Mouse (Mus musculus) G1E (cell line): ENCODE results near the gene Cuedc1. TPM values are rescaled to one million over a fixed set of nuclear protein-coding genes. Genes with fewer than 3 reads are reported as not detected.

ENCODE experiments used
- ATAC-seq: 2 replicates; pipeline ENCODE4 v1.8.0; 2016; ENCODE audit warnings: mild to moderate bottlenecking; ENCODE audit not compliant: insufficient number of reproducible peaks, poor library complexity, low FRiP score, severe bottlenecking; ENCODE audit errors: extremely low read depth
- DNase-seq: peaks from one replicate; pipeline ENCODE4 v3.0.0; 2012; ENCODE audit warnings: low spot score
- H3K27me3 ChIP-seq: 2 replicates; pipeline ENCODE4 v1.6.1; 2012; ENCODE audit warnings: mild to moderate bottlenecking, low read length, inconsistent platforms; ENCODE audit not compliant: insufficient read depth
- H3K36me3 ChIP-seq: replicated peaks from 2 replicates; pipeline ENCODE3; 2012; ENCODE audit warnings: mild to moderate bottlenecking, inconsistent platforms
- H3K4me1 ChIP-seq: 2 replicates; pipeline ENCODE4 v1.6.1; 2012; ENCODE audit warnings: low read depth, low read length, inconsistent platforms, mixed read lengths; ENCODE audit not compliant: insufficient read depth
- H3K4me3 ChIP-seq: 2 replicates; pipeline ENCODE4 v1.5.1; 2012; ENCODE audit warnings: low read depth, mild to moderate bottlenecking, inconsistent platforms, low read length, moderate library complexity, mixed read lengths
- H3K9me3 ChIP-seq: replicated peaks from 2 replicates; pipeline ENCODE4 v1.6.1; 2012; ENCODE audit warnings: inconsistent platforms
- CTCF ChIP-seq: IDR thresholded peaks from 2 replicates; pipeline ENCODE4 v1.5.1; 2012; ENCODE audit warnings: low read depth, low read length, inconsistent platforms, mixed read lengths
- GATA1 ChIP-seq: IDR thresholded peaks from 2 replicates; pipeline ENCODE4 v1.6.1; 2012; ENCODE audit warnings: borderline replicate concordance, low read length, inconsistent platforms, mixed read lengths
- GATA2 ChIP-seq: IDR thresholded peaks from 2 replicates; pipeline ENCODE4 v1.6.1; 2012; ENCODE audit warnings: low read depth, low read length, inconsistent platforms, borderline replicate concordance
- POLR2AphosphoS5 ChIP-seq: IDR thresholded peaks from 2 replicates; pipeline ENCODE4 v1.6.1; 2012; ENCODE audit warnings: low read depth, low read length, inconsistent platforms; ENCODE audit not compliant: insufficient replicate concordance
- TAL1 ChIP-seq: conservative IDR thresholded peaks from 2 replicates; pipeline ENCODE4 v1.6.1; 2012; ENCODE audit warnings: low read depth, low read length, inconsistent platforms, mixed read lengths
- polyA plus RNA-seq: library from polyadenylated mRNA; stranded (reverse); fragments of >175 nt; gene quantifications from 2 replicates; pipeline ENCODE4 v1.2.3, GENCODE M21; 2012
- total RNA-seq, 2 experiments: library from RNA; stranded (forward) in 1 of 2; stranded (reverse) in 1 of 2; fragments of 200-1000 nt in 1 of 2; fragments of >200 nt in 1 of 2; fragmentation: Nextera tagmentation in 1 of 2; gene quantifications; 2 replicates each; pipeline ENCODE4 v1.2.3; 2014 to 2017

Gene Cuedc1
- total and polyA plus RNA-seq, 3 experiments: 18.9 to 36.4 (median 29.6) TPM

- H3K27me3 ChIP-seq: no peaks in the 10 kb centered on the region
- ATAC-seq (peak; percentile 63; the same call in 1 of the 2 replicates), DNase-seq (peak; percentile 84)
- TF ChIP-seq POLR2AphosphoS5: no peak
- no peak for TF ChIP-seq TAL1
- no peak for TF ChIP-seq GATA2
- TF ChIP-seq CTCF: no peak
- no peak for TF ChIP-seq GATA1
- peaks cover 34% of the 10 kb centered on the region for H3K4me1 ChIP-seq
- peak within 1 kb of the TSS; percentile 93 for H3K4me3 ChIP-seq
- no peaks in the 10 kb centered on the region for H3K9me3 ChIP-seq
- peaks cover 10% of the 10 kb centered on the region for H3K36me3 ChIP-seq
These were observed 30.1 kb upstream of the Cuedc1 start, which contains the start of gene Vezf1 for GRCm38 (mm10) chr11:88067586-88068410. Vezf1 (plus strand) TSS chr11:88068279.

- ATAC-seq (no peak), DNase-seq (peak; percentile 64)
- H3K36me3 ChIP-seq: peaks cover 18% of the 10 kb centered on the region
- H3K4me1 ChIP-seq: peaks cover 42% of the 10 kb centered on the region
- H3K9me3 ChIP-seq: no peaks in the 10 kb centered on the region
- no peak for TF ChIP-seq GATA2
- no peak for TF ChIP-seq TAL1
- no peak for TF ChIP-seq CTCF
- no peak for TF ChIP-seq GATA1
- TF ChIP-seq POLR2AphosphoS5: no peak
- H3K4me3 ChIP-seq: peak overlapping the region; percentile 93
- H3K27me3 ChIP-seq: no peaks in the 10 kb centered on the region
These were observed 29.2 kb upstream of the Cuedc1 start for GRCm38 (mm10) chr11:88068411-88069245.

- Histone ChIP-seq H3K4me1 (peaks cover 42% of the 10 kb centered on the region), H3K4me3 (peak overlapping the region; percentile 93), H3K36me3 (peaks cover 22% of the 10 kb centered on the region), H3K9me3 (no peaks in the 10 kb centered on the region), H3K27me3 (no peaks in the 10 kb centered on the region)
- DNase-seq (no peak), ATAC-seq (no peak)
- TF ChIP-seq POLR2AphosphoS5 (no peak), GATA1 (no peak)
These were observed 28.6 kb upstream of the Cuedc1 start for GRCm38 (mm10) chr11:88069246-88069570.

- no peak for TF ChIP-seq POLR2AphosphoS5
- no peak for TF ChIP-seq GATA2
- TF ChIP-seq CTCF: no peak
- TF ChIP-seq TAL1: no peak
- no peak for TF ChIP-seq GATA1
- no peak for ATAC-seq
- H3K36me3 ChIP-seq: peaks cover 28% of the 10 kb centered on the region
- no peaks in the 10 kb centered on the region for H3K27me3 ChIP-seq
- DNase-seq: no peak
- no peak overlapping the region for H3K4me3 ChIP-seq
- H3K9me3 ChIP-seq: no peaks in the 10 kb centered on the region
- peaks cover 45% of the 10 kb centered on the region for H3K4me1 ChIP-seq
These were observed 27.5 kb upstream of the Cuedc1 start for GRCm38 (mm10) chr11:88070392-88070791.

- peaks cover 45% of the 10 kb centered on the region for H3K4me1 ChIP-seq
- no peak for ATAC-seq
- H3K9me3 ChIP-seq: no peaks in the 10 kb centered on the region
- no peak for DNase-seq
- no peak for TF ChIP-seq CTCF
- no peak for TF ChIP-seq TAL1
- TF ChIP-seq POLR2AphosphoS5: no peak
- no peak for TF ChIP-seq GATA2
- no peak for TF ChIP-seq GATA1
- no peak overlapping the region for H3K4me3 ChIP-seq
- H3K36me3 ChIP-seq: peaks cover 35% of the 10 kb centered on the region
- H3K27me3 ChIP-seq: no peaks in the 10 kb centered on the region
These were observed 26.7 kb upstream of the Cuedc1 start for GRCm38 (mm10) chr11:88071113-88071512.

- ATAC-seq (no peak), DNase-seq (no peak)
- H3K36me3 ChIP-seq: peaks cover 54% of the 10 kb centered on the region
- no peaks in the 10 kb centered on the region for H3K27me3 ChIP-seq
- no peaks in the 10 kb centered on the region for H3K9me3 ChIP-seq
- H3K4me3 ChIP-seq: no peak overlapping the region
- peaks cover 36% of the 10 kb centered on the region for H3K4me1 ChIP-seq
- no peak for TF ChIP-seq GATA1
- TF ChIP-seq GATA2: no peak
- no peak for TF ChIP-seq CTCF
- no peak for TF ChIP-seq POLR2AphosphoS5
- TF ChIP-seq TAL1: no peak
These were observed 24.4 kb upstream of the Cuedc1 start for GRCm38 (mm10) chr11:88073343-88073875.
